Mouse (Mus musculus): ENCODE results near the gene Ppil6. TPM values are rescaled to one million over a fixed set of nuclear protein-coding genes. Genes with fewer than 3 reads are reported as not detected.

The Ppil6 gene
- polyA plus RNA-seq, 1 experiment: 3.8 TPM

DNA sequence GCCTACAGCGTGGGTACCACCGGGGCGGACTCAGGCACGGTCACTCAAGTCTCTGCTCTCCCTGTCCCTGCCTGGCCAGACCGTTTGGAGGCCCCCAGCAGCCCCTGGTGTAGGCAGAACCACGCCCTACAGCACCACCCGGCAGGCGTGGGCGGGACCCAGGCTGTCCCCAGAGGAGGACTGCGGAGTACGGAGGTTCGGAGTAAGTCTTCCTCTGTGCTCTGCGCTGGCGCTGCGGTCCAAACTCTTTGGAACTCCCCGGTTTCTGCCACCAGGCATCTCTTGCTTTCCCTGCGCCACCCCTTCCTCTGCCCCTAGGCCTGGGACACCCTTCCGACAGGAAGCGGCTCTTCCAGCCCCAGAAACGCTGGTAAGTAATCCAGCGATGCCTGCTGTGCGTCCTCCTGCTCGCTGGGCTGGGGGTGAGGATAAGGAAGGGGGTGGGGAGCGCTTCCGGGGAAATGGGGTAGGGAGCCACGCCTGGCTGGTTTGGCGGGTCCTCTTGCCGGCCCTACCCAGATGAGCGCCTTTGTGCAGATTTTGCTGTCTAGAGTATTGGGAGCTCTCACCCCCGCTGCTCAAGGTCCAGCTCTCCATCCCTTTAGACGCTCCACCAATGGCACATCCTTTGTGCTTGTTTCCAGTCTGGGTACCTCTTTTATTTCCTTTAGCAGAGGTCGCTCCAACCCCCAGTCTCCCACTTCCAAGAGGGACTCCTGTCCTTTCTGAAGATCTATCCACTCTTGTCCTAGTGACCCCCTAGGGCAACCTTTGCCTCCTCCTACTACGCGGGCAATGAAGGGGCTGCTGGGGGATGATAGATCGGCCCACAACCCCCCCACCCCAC, 13.8 kb upstream of the Ppil6 start, which contains the start of gene Mical1:
Mical1 (plus strand) TSS at position 144 of the 847 bp plus-strand sequence.
- H3K27me3 ChIP-seq (ENCODE audit: control insufficient read depth, insufficient read depth, low read length, poor library complexity, severe bottlenecking): no peaks in the 10 kb centered on the region
- H3K4me3 ChIP-seq (ENCODE audit: low read depth, low read length): peak within 1 kb of the TSS; percentile 82
- TF ChIP-seq POLR2A (IDR thresholded peaks at IDR 0.05; ENCODE audit: insufficient read depth, low read length): peak; percentile 55
- no peak for TF ChIP-seq CTCF (IDR thresholded peaks at IDR 0.05; ENCODE audit: low read depth, low read length)
- H3K4me1 ChIP-seq (ENCODE audit: control insufficient read depth, insufficient read depth, low read length): peaks cover 5% of the 10 kb centered on the region
- H3K9me3 ChIP-seq (replicated peaks; ENCODE audit: control insufficient read depth, insufficient read depth, low read length, poor library complexity, severe bottlenecking): no peaks in the 10 kb centered on the region
- H3K27ac ChIP-seq (ENCODE audit: insufficient read depth, low read length): 0 out of 2 replicates have a peak within 1 kb of the TSS, but pooled peaks have one; percentile 12
- H3K36me3 ChIP-seq (ENCODE audit: control insufficient read depth, insufficient read depth, low read length, poor library complexity, severe bottlenecking): no peaks in the 10 kb centered on the region
- peak within 1 kb of the TSS; percentile 69 for H3K9ac ChIP-seq (ENCODE audit: low read depth, poor library complexity, severe bottlenecking)

GRCm38 (mm10) chr10:41477018-41477277, 13.3 kb upstream of the Ppil6 start:
- Histone ChIP-seq H3K4me1 (ENCODE audit: control insufficient read depth, insufficient read depth, low read length) (peaks cover 5% of the 10 kb centered on the region), H3K27ac (ENCODE audit: insufficient read depth, low read length) (0 out of 2 replicates have a peak overlapping the region, but pooled peaks have one; percentile 12), H3K9ac (ENCODE audit: low read depth, poor library complexity, severe bottlenecking) (peak overlapping the region; percentile 69), H3K27me3 (ENCODE audit: control insufficient read depth, insufficient read depth, low read length, poor library complexity, severe bottlenecking) (no peaks in the 10 kb centered on the region), H3K36me3 (ENCODE audit: control insufficient read depth, insufficient read depth, low read length, poor library complexity, severe bottlenecking) (no peaks in the 10 kb centered on the region), H3K9me3 (replicated peaks; ENCODE audit: control insufficient read depth, insufficient read depth, low read length, poor library complexity, severe bottlenecking) (no peaks in the 10 kb centered on the region), H3K4me3 (ENCODE audit: low read depth, low read length) (peak overlapping the region; percentile 82)
- TF ChIP-seq EP300 (IDR thresholded peaks at IDR 0.05; ENCODE audit: insufficient read depth, low read depth, low read length) (no peak), CTCF (IDR thresholded peaks at IDR 0.05; ENCODE audit: low read depth, low read length) (no peak), POLR2A (IDR thresholded peaks at IDR 0.05; ENCODE audit: insufficient read depth, low read length) (no peak)

- Histone ChIP-seq H3K27me3 (ENCODE audit: control insufficient read depth, insufficient read depth, low read length, poor library complexity, severe bottlenecking) (no peaks in the 10 kb centered on the region), H3K36me3 (ENCODE audit: control insufficient read depth, insufficient read depth, low read length, poor library complexity, severe bottlenecking) (no peaks in the 10 kb centered on the region)
- TF ChIP-seq CTCF (IDR thresholded peaks at IDR 0.05; ENCODE audit: low read depth, low read length) (no peak), EP300 (IDR thresholded peaks at IDR 0.05; ENCODE audit: insufficient read depth, low read depth, low read length) (no peak), POLR2A (IDR thresholded peaks at IDR 0.05; ENCODE audit: insufficient read depth, low read length) (no peak)
These were observed 12.7 kb upstream of the Ppil6 start for GRCm38 (mm10) chr10:41477278-41478181.

DNA sequence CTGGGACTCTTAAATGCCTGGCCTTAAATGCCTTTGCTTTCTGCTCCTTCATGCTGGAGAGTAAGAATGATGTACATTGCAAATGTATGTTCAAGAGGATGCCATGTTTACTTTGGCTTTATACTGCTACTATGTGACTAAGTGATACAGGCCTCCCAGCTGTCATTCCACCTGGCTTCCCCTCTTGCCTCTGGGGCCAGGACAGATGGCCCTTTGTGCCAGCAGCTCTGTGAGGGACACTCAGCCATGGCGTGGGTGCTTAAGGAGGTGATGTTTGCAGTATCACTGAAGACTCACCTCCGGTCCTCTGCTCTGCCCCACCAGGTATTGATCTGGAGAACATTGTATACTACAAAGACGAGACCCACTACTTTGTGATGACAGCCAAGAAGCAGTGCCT, 10.3 kb upstream of the Ppil6 start:
- Histone ChIP-seq H3K4me1 (ENCODE audit: control insufficient read depth, insufficient read depth, low read length) (peaks cover 2% of the 10 kb centered on the region), H3K9me3 (replicated peaks; ENCODE audit: control insufficient read depth, insufficient read depth, low read length, poor library complexity, severe bottlenecking) (no peaks in the 10 kb centered on the region), H3K9ac (ENCODE audit: low read depth, poor library complexity, severe bottlenecking) (no peak overlapping the region), H3K27ac (ENCODE audit: insufficient read depth, low read length) (no peak overlapping the region), H3K4me3 (ENCODE audit: low read depth, low read length) (no peak overlapping the region), H3K27me3 (ENCODE audit: control insufficient read depth, insufficient read depth, low read length, poor library complexity, severe bottlenecking) (no peaks in the 10 kb centered on the region), H3K36me3 (ENCODE audit: control insufficient read depth, insufficient read depth, low read length, poor library complexity, severe bottlenecking) (no peaks in the 10 kb centered on the region)
- TF ChIP-seq POLR2A (IDR thresholded peaks at IDR 0.05; ENCODE audit: insufficient read depth, low read length) (no peak), CTCF (IDR thresholded peaks at IDR 0.05; ENCODE audit: low read depth, low read length) (no peak), EP300 (IDR thresholded peaks at IDR 0.05; ENCODE audit: insufficient read depth, low read depth, low read length) (no peak)

More at GRCm38 (mm10) chr10:41477278-41478181, 12.7 kb upstream of the Ppil6 start:
- Histone ChIP-seq H3K4me3 (ENCODE audit: low read depth, low read length) (peak overlapping the region; percentile 82), H3K4me1 (ENCODE audit: control insufficient read depth, insufficient read depth, low read length) (peaks cover 5% of the 10 kb centered on the region), H3K27ac (ENCODE audit: insufficient read depth, low read length) (0 out of 2 replicates have a peak overlapping the region, but pooled peaks have one; percentile 12), H3K9me3 (replicated peaks; ENCODE audit: control insufficient read depth, insufficient read depth, low read length, poor library complexity, severe bottlenecking) (no peaks in the 10 kb centered on the region), H3K9ac (ENCODE audit: low read depth, poor library complexity, severe bottlenecking) (peak overlapping the region; percentile 69)

GRCm38 (mm10) chr10:41480938-41481880, 9.0 kb upstream of the Ppil6 start:
- no peaks in the 10 kb centered on the region for H3K9me3 ChIP-seq (replicated peaks; ENCODE audit: control insufficient read depth, insufficient read depth, low read length, poor library complexity, severe bottlenecking)
- TF ChIP-seq CTCF (IDR thresholded peaks at IDR 0.05; ENCODE audit: low read depth, low read length) (no peak), POLR2A (IDR thresholded peaks at IDR 0.05; ENCODE audit: insufficient read depth, low read length) (no peak), EP300 (IDR thresholded peaks at IDR 0.05; ENCODE audit: insufficient read depth, low read depth, low read length) (no peak)
- no peaks in the 10 kb centered on the region for H3K27me3 ChIP-seq (ENCODE audit: control insufficient read depth, insufficient read depth, low read length, poor library complexity, severe bottlenecking)
- H3K9ac ChIP-seq (ENCODE audit: low read depth, poor library complexity, severe bottlenecking): no peak overlapping the region
- no peaks in the 10 kb centered on the region for H3K36me3 ChIP-seq (ENCODE audit: control insufficient read depth, insufficient read depth, low read length, poor library complexity, severe bottlenecking)
- peaks cover 2% of the 10 kb centered on the region for H3K4me1 ChIP-seq (ENCODE audit: control insufficient read depth, insufficient read depth, low read length)
- H3K27ac ChIP-seq (ENCODE audit: insufficient read depth, low read length): no peak overlapping the region
- H3K4me3 ChIP-seq (ENCODE audit: low read depth, low read length): peak overlapping the region; percentile 41
